Mouse (Mus musculus): ENCODE results near the gene Zfp36.

The Zfp36 gene

GRCm38 (mm10) chr7:28368276-28368920 lies 11.7 kb downstream of the Zfp36 start:
- DNase-seq (ENCODE audit: low read depth): no peak

DNA sequence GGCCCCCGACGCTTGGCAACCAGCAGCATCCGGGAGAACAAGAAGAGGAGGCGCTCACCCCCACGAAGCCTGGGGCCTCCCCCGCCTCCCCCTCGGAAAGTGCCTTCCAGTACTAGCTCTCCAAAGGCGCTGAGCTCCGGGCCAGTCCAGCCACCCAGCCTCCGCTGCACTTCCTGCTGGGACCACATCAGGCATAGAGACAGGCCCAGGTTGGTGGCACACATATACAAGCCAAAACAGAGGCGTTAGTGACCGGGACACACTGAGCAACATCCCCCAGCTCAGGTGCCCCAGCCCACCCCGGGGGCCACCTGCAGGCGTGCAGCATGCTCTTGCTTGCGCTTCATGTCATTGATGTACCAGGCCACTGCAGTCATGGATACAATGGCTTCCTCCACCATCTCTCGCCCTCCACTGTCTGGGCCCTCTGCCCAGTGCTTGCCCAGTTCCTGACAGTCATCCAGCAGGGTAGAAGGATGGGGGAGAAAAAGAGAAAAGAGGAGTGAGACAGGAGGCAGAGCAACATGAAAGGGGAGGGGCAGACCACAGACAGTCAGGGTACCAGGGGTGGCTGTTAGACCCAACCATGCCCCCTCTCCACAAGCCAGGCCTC lies 12.3 kb downstream of the Zfp36 start:
- DNase-seq (ENCODE audit: low read depth): no peak

- no peak for DNase-seq (ENCODE audit: low read depth)
These were observed 17.5 kb downstream of the Zfp36 start for GRCm38 (mm10) chr7:28362441-28363060.

- DNase-seq (ENCODE audit: low read depth): no peak
These were observed 18.3 kb downstream of the Zfp36 start for GRCm38 (mm10) chr7:28361647-28362341.

DNA sequence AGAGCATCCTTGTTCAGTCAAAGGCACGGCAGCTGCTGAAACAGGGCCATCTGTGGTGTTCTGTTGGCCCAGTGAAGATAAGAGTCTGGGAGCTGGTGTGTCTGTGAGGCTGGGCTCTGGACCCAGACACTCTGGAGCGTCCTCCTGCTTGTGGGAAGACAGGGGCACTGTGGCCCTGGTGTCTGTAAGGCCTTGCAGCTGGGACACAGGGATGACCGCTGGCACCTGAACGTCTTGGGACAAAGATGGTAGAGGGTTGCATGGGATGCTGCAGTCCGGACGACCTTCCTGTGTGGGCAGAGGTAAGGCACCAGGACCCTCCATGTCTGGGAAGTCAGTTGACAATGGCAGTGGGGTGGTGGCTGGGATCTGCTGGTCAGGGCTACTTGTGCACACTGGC lies 19.8 kb downstream of the Zfp36 start:
- no peak for DNase-seq (ENCODE audit: low read depth)

DNA sequence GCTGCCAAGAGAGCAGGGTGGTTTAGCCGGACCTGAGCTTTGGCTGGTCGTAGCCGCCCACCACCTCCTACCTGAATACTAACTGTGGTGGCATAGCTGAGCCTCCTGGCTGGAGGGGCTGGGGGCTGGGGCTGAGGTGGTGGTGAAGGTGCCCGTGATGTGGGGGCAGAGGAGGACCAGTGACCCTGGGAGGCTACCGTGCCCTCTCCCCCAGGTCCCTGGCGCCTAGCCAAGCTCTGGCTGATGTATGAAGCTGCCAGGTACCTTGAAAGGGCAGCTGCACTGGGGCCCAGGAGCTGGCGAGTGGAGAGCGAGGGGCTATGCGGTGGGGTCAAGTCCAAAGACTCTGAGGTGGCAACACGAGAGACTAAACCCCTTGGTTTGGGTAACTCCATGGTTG lies 20.2 kb downstream of the Zfp36 start:
- DNase-seq (ENCODE audit: low read depth): no peak

GRCm38 (mm10) chr7:28358431-28358830 lies 21.6 kb downstream of the Zfp36 start:
- DNase-seq (ENCODE audit: low read depth): no peak

GRCm38 (mm10) chr7:28357984-28358383 lies 22.1 kb downstream of the Zfp36 start:
- DNase-seq (ENCODE audit: low read depth): peak; percentile 60

GRCm38 (mm10) chr7:28356981-28357380 lies 23.1 kb downstream of the Zfp36 start:
- DNase-seq (ENCODE audit: low read depth): peak; percentile 73

DNA sequence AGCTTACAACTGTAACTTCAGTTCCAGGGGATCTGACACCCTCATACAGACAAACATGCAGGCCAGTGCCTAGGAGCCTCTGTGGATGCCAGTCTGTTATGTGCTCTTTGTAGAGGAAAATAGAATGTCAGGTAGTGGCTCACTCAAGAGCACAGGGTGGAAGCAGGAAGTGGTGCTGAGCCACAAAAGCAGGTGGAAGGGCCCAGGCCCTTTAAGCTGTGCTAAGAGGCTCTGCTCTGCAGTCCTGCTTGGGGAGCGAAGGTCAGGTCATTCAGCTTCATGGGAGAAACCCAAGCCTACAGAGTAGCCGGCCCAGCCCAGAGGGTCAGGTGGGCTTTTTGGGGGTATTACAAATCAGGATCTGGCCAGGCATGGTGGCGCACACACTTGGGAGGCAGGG lies 24.8 kb downstream of the Zfp36 start:
- no peak for DNase-seq (ENCODE audit: low read depth)

- DNase-seq (ENCODE audit: low read depth): no peak
These were observed 25.5 kb downstream of the Zfp36 start for GRCm38 (mm10) chr7:28354596-28354995.

DNA sequence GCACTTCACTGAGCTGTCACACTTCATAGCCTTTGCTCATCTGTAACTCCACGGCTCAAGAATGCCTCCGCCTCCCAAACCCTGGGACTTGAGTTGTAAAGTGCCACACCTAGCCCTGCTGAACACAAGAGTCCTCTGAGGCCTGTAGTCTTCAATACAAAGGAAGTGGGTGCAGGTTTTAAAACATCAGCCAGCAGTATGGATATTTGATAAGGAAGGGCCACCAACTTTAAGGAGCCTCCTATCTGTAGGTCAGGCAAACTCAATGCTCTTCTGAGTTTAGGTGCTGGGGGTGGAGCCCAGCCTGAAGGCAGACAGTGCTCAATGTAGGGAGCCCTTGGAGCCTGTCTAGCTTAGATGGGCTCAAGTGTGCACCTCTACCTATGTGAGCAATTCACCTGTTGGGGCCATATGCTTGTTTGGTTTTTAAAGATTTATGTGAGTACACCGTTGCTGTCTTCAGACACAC lies 25.9 kb downstream of the Zfp36 start:
- DNase-seq (ENCODE audit: low read depth): no peak

- DNase-seq (ENCODE audit: low read depth): peak; percentile 54
These were observed 26.8 kb downstream of the Zfp36 start for GRCm38 (mm10) chr7:28353267-28353666.

- DNase-seq (ENCODE audit: low read depth): no peak
These were observed 28.3 kb downstream of the Zfp36 start for GRCm38 (mm10) chr7:28351676-28352191.

- peak; percentile 99 for DNase-seq (ENCODE audit: low read depth)
These were observed 29.7 kb downstream of the Zfp36 start, which contains the start of gene Rps16 for GRCm38 (mm10) chr7:28350155-28350883. TSS of gene Rps16 (plus strand) at chr7:28350652.

DNA sequence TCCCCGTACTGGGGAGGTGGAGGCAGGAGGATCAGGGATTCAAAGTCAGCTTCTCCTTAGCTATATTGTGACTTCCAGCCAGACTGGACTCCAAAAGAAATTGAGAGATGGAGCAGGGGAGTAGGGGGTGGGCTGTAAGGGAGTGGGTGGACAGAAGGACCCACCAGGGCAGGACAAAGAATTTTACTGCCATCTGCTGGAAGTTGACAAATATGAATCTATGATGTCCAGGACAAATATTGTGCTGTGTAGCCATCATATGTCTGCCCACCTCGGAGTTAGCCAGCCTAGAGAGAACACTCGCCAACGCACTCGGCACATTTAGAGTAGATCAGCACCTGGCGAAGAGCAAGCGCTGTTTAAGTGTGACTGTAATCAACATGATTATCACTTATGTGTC lies 31.5 kb downstream of the Zfp36 start:
- DNase-seq (ENCODE audit: low read depth): no peak

GRCm38 (mm10) chr7:28347746-28348145 lies 32.3 kb downstream of the Zfp36 start:
- peak; percentile 92 for DNase-seq (ENCODE audit: low read depth)

GRCm38 (mm10) chr7:28344637-28345036 lies 35.4 kb downstream of the Zfp36 start:
- DNase-seq (ENCODE audit: low read depth): peak; percentile 90

DNA sequence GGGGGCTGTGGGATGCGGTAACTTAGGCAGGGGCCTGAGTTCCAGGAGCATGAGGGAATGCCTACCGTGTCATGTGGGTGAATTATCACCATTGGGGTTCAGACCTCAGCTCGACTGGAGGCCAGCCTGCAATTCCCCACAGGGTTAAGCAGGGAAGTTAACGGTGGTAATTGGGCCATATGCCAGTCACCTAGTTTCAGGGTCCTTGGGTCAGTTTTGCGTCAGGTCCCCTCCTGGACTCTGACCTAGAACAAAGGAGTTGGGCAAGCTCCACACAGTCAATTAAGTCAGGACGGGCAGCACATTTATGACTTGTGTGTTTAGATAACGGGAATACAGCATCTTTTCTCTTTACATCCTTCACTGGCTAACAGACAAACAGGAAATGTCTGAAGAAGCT lies 38.7 kb downstream of the Zfp36 start:
- no peak for DNase-seq (ENCODE audit: low read depth)

DNA sequence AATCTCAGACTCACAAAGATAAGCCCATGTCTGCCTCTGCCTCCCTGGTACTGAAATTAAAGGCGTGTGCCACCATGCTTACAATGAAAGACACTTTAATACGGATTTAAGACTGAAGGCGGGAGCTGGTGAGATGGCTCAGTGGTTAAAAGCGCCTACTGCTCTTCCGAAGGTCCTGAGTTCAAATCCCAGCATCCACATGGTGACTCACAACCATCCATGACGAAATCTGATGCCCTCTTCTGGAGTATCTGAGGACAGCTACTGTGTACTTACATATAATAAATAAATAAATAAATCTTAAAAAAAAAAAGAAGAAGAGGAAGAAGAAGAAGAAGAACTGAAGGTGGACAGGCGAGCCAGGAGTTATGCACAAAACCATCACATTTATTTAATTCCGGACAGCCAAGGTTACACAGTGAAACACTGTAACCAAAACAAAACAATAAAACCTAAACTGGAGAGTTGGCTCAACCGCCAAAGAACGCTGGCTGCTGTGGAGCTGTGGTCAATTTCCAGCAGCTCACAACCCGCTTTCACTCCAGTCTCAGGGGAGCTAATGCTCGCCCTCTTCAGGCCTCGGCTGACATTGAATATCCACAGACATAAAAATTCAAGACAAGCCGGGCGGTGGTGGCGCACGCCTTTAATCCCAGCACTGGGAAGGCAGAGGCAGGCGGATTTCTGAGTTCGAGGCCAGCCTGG lies 40.7 kb downstream of the Zfp36 start:
- DNase-seq (ENCODE audit: low read depth): peak; percentile 73
